Mouse (Mus musculus) frontal cortex, postnatal 25 days (tissue): ENCODE data around the gene Abcb9.

Experiments
- DNase-seq, 2 experiments: peaks; one replicate each; pipeline ENCODE4 v3.0.0; 2022; ENCODE audit warnings: low spot score in 2 of 2

The Abcb9 gene

DNA sequence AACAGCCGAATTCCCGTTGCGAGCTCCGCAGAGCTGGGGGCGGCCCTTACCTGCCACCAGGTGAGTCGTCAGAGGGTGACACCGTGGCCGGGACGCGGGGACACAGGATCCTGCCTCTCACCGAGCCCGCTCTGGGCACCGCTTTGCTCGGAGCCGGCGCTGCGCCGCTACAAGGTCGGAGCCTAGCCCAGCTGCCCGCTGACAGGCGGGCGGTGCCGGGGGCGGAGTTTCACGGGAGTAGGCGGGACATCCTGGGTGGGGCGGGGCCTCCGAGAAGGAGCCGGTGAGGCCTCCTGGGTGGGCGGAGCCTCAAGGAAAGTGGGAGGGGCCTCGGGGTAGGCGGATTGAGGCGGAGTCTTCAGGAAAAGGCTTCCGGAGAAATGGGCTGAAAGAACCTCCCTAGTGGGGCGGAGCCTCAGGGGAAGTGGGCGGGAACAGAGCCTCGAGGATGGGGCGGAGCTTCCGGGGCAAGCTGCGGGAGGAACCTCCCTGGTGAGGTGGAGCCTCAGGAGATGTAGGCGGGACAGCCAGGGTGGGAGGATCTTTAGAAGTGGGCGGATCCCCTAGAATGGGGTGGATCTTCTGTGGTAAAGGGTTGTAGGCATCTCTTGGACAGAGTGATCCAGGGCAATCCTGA is at the start of gene Abcb9:
Abcb9 (minus strand) TSS at position 203 of the 637 bp plus-strand sequence.
- DNase-seq = peak; percentile 91

- no peak for DNase-seq
Measured at GRCm38 (mm10) chr5:124138066-124138465, 42.5 kb upstream of the Abcb9 start.

DNA sequence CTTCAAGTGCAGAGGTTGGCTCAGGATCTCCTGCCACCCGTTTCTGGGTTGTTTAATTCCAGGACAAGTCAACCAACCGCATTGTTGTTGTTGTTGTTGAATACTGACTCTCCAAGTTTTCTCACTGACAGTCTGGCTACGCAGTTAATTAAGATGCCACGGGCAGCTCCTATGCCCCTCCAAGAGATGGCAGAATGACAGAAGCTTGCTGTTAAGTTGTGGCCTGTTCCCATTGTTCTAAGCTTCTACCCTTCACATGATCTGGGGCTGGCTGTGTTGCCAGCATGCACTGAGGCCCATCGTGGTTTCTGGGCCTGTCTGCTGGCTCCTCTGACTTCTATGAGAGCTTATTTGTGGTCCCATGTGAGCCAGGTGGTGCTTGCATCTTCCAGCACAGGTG is 38.7 kb upstream of the Abcb9 start:
- DNase-seq = no peak

DNA sequence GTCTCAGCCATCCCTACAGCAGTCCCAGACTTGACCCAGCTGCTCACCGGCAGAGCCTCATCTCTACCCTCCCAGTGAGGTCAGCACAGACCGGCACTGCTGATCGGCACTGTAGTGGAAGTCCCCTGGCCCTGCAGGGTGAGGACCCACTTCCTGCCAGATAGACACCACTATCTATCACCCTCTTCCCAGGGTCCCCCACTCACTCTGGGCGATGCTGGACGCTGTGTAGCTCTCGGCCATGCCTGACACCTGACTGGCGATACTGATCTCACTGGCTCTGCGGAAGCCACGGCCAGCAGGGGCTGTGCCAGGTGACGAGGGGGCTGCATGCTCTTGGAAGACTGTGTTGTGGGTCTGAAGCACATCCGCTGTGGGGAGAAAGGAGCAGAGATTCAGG is 29.5 kb upstream of the Abcb9 start:
- DNase-seq = no peak

DNA sequence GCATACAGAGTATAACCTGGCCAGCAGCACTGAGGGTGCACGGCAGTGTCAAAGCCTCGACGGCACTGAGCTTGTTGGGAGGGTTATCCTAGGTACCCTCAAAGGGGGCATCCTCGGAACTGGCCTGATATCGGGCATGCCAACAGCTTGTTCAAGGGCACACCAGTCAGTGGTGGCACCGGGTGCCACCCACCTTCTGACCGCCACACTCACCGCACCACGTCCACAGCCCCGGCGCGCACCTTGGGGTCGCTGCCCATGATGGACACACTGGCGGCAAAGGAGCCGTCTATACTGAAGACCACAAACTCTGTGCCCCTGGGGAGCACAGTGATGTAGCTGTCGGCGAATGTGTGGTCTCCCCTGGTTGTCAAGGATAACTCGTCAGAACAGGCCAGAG is 26.8 kb upstream of the Abcb9 start:
- DNase-seq = no peak

DNA sequence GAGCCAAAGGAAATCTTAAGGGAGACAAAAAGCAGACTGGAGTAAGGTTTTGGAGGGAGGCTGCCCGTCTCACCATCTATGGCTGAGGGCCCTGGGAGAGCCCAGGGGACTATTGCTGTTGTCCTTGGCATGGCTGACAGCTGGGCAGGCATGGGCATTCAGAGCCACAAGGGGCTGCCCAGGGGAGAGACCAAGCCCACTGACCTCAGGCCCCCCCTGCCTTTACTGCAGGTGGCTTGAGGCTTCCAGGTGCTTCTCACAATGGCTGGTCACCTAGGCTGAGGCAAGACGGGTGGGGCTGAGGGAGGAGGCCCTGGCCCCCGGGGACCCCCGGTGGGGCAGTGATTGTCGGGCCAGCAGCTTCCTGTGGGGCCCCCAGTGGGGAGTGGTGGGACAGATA is 23.6 kb upstream of the Abcb9 start:
- DNase-seq = no peak

DNA sequence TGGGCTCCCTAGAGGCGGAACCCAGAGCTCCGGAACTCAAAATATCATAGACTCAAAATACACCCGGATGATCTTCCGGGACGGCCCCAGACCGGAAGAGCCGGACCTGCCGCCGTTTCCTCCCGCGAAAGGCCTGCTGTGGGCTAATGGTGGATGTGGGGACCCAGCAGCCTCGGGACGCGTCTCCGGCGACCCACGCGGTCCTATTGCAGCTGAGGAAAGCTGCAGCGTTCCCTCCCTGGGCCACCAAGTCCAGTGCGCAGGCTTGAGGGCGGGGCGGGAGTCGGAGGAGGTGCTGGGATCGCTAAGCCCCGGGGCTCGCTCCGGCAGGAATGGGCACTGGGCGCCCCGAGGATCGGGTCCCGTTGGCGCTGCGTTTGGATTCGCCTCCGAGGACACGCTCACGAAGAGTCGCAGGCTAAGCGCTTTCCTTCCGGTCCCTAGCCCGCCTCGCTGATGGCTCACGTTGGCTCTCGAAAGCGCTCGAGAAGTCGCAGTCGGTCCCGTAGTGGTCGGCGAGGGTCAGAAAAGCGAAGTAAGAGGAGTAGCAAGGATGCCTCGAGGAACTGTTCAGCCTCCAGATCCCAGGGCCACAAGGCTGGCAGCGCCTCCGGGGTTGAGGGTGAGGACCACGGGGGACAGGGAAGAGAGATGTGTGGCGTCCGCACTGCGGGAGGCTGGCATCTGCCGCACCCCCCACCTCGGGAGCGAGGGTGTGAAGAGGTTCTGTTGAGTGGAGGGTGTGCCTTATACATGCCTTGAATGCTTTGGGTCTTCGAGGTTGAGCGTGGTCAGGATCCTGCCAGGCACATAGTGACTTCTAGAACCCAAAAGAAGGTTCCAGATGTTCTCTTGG is 20.6 kb upstream of the Abcb9 start, which contains the start of gene Arl6ip4:
Arl6ip4 (plus strand) TSS at position 100 of the 856 bp plus-strand sequence.
- peak; percentile 71 to 79 for DNase-seq

GRCm38 (mm10) chr5:124115531-124115930 is 19.9 kb upstream of the Abcb9 start:
- DNase-seq = no peak

DNA sequence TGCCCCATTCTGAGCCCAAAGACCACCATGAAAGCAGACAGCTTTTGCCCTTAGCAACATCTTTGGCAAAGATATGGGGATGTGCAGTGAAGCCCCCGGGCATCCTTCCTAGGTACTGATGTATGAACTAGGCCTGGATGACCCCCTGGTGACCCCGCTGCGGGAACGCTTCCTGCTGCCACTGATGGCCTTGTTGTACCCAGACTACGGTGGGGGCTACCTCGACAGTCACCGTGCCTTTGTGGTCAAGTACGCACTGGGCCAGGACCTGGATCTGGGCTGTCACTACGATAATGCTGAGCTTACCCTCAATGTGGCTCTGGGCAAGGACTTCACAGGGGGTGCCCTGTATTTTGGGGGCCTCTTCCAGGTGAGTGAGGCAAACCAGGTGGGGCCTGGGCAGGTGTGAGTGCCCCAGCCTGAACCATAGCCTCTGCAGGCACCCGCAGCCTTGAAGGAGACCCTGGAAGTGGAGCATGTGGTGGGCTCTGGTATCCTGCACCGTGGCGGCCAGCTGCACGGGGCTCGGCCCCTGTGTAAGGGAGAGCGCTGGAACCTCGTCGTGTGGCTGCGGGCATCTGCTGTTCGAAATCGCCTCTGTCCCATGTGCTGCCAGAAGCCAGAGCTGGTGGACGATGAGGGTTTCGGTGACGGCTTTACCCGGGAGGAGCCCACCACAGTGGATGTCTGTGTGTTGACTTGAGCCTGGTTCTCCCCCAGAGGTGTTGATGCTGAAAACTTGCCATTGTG is 18.9 kb upstream of the Abcb9 start:
- DNase-seq = no peak

- DNase-seq = no peak
Measured at GRCm38 (mm10) chr5:124113030-124113429, 17.4 kb upstream of the Abcb9 start.

DNA sequence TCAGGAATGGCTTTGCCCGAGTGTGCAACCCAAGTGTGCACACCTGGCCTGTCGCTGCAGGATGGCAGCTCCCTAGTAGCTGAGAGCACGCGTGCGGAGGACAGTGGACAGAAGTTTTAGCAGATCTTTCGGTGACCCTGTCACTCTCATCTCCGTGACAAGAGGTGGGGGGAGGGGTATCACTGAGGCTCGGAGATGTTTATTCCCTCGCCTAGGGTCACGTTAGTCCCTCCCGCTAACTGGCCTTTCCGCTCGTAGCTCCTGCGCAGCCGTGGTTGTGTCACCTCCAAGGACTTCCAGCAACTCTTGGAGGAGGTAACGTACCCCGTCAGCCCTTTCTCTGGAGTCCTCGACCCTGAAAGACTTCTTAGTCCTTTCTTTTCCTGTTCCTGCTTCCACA is 16.9 kb upstream of the Abcb9 start:
- DNase-seq = no peak

DNA sequence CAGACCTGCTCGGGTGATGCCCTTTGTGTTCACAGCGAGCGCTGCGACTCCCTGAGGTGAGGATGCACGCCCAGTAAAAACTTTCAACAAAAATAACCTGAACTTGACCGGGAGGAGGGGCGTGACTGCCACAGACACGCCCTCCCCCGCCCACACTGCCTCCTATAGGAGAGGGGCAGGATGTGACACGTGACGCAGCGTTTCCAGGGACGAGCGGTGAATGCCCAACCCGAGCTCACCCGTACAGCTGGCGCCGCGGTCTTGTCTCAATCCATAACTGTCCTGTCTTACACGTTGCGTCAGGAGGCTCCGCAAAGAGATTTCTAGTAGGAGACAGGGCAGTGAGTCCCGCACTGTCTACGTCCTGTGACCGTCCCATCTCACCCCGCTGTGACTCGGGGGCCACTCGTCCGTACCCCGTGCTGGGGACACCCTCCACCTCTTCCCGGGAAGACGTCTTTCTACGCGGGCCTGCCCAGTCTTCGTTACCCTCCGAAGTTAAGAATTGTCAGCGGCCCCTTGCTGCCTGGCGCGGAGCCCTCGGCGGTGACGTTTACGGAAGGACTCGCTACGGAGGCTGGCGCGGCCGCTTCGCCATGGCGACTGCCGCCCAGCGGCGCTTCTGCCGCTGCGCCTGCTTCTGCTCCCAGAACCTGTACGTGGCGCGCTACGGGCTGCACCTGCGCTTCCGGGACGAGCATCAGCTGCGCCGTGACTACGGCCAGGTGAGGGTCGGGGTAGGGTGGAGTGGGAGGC is 16.3 kb upstream of the Abcb9 start, which contains the start of gene Ogfod2:
Ogfod2 (plus strand) TSS at position 556 of the 756 bp plus-strand sequence.
- peak; percentile 90 to 92 for DNase-seq

GRCm38 (mm10) chr5:124111077-124111741 is 15.6 kb upstream of the Abcb9 start:
- no peak for DNase-seq

- DNase-seq = no peak
Measured at GRCm38 (mm10) chr5:124103552-124103951, 8.0 kb upstream of the Abcb9 start.

DNA sequence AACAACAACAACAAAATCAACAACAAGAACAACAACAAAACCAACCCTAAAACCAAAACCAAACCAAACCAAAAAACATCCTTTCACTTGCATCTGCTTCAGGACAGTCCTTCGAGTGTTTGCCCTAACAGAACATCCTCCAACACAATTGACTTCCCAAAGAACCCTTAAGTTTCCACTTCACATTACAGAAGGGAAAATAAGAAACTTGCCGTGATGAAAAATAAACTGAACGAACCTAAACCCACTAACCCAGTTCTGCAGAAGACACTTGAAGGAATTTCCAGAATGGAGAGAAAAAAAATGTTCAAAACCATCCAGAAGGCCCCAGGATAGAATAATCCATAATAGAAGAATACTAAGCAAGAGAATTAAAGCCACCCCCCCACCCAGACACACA is 7.4 kb upstream of the Abcb9 start:
- DNase-seq = no peak

GRCm38 (mm10) chr5:124102326-124102725 is 6.7 kb upstream of the Abcb9 start:
- no peak for DNase-seq

DNA sequence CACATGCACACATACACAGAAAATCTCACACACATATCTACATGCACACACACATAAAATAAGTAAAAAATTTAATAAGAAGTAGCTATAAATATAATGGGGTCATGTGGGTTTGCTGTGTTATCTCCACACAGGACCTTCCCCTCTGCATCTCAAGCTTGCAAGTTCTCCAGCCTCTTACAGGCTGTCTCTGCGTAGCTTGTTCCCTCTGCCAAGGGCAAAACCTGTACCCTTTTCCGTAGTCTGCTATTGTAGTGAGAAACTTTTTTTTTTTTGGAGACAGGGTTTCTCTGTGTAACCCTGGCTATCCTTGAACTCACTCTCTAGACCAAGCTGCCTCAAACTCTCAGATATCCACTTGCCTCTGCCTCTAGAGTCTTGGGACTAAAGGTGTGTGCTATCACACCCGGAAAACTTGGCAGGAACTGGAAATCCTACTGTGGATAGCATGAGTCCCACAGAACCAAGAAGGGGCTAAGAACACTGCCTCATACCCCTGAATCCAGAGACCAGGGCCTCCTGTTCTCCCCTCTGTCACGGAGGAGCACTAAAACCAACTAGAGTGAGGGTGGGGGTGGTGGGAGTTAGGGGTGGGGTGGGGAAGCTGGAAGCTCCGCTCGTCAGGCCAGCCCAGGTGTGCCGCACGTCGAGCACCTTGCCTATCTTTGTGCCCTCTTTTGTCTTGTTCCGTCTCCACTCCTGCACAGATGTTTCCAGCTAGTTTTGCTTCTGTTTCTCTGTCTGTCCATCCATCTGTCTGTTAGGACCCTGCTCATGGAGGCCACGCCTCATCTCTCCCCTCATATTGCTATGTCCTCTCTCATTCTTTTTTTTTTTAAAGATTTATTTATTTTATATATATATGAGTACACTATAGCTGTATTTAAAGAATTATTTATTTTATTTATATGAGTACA is 4.8 kb upstream of the Abcb9 start:
- DNase-seq = no peak

DNA sequence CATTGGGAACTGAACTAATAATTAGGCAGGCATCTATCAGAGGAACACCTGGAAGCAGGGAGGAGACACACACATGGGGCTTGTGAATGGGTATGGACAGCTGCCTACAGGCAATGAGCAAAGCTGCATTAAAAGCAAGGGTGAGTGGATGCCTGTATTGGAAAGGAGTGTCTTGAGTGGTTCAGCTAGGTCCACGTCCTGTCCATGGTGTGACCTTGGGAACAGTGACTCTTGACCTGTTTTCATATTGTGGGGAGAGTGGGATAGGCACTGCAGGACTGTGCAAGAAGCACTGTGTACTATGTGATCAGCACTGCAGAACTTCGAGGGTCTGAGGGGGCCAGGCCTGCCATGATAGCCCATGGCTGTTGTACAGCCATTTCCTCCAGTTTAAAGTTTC is 3.3 kb upstream of the Abcb9 start:
- DNase-seq = no peak

GRCm38 (mm10) chr5:124095077-124095581 is 469 bp downstream of the Abcb9 start:
- no peak for DNase-seq
